Mouse (Mus musculus): ENCODE measurements around the gene Tmem121.
"Not testable (repeated sequence)": the region's sequence is repeated elsewhere in the genome, so short reads cannot be mapped to it uniquely, and the experiment has no call there.

The Tmem121 gene

DNA sequence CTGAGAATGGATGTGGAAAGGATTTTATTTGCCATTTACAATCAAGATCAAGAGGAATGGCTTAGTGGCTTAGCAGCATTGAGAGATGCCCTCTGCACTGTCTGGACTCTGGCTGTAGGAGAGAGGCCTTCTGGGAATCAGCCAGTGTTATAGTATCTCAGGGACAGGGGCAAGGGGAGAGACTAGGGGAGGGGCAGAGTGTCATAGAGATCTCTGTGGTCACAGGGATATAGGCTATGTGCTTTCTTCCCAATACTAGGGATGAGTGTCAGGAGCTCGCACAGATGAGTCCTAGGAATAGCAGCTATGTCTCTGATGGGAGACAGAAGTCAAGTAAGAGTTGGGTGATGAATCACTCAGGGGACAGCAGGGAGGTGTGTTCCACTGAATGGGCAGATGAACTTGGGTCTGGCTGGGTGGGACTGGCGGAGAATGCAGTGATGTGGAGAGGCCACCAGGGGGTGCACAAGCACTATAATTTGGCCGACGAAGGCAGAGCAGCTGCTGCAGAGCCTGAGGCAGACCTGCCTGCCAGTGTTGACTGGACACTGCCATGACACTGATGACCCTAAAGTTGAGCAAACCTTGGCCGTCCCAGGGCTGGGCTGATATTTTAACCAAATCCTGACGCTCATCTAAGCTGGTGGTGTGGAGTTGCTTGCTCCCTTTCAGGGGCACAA, 30.1 kb downstream of the Tmem121 start:
- DNase-seq (ENCODE audit: extremely low read depth, insufficient read length, low spot score): peak; percentile 55

DNA sequence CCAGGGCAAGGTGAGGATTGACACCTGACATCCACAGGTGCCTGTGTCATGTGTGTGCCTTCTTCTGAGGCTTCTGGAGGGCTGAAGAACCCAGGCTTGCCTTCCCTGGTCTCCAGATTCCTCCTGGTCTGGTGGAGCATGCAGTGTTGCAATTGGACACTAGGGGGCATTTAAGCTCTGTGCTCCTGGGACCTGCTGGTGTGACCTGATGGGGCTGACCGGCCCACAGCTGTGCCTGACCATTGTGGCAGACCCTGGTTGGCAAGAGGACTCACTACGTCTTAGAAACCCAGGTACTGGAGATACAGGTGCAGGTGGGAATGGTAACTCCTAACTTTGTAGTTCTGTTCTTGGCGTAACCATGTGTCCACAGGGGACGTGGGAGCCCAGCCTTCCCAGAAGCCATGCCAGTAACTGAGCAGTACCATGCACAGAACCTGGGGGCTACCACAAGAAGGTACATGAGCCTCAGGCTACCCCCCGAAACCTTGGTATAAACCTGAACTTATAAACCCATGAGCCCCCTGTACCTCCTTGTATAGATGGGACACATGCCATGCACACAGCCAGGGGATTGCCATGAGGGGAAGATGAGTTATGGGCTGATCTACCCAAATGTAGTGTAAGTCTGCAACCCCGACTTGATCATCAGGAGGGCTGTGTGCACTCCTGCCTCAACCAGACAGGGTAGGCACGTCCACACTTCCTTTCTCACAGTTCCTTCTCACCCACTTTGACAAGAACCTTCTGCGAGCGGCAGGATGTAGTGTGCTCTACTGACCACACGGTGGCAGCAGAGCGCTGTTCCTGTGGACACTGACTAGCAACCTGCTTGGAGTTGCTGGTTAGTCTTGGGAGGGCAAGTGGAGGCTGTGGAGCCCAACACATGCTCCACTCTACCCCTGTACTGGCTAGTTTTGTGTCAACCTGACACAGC, 31.8 kb downstream of the Tmem121 start:
- peak; percentile 41 for DNase-seq (ENCODE audit: extremely low read depth, insufficient read length, low spot score)

DNA sequence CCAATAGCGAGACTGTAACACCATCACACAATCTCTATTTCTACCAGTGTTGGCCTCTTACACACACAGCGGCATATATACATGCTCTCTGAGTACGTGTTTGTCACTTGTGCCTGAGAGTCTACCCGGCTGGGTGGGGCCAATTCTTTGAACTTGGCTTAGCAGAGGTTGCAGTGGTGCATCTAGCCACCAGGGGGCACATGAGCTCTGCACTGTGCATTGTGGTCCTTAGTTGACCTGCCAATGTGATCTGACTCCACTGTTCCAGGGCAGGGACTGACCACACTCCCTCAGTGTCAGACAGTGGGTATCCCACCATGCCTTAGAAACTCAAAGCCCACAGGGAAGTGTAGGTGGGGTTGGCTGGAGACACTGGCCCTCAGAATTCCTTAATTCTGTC, 34.1 kb downstream of the Tmem121 start:
- no peak for DNase-seq (ENCODE audit: extremely low read depth, insufficient read length, low spot score)

DNA sequence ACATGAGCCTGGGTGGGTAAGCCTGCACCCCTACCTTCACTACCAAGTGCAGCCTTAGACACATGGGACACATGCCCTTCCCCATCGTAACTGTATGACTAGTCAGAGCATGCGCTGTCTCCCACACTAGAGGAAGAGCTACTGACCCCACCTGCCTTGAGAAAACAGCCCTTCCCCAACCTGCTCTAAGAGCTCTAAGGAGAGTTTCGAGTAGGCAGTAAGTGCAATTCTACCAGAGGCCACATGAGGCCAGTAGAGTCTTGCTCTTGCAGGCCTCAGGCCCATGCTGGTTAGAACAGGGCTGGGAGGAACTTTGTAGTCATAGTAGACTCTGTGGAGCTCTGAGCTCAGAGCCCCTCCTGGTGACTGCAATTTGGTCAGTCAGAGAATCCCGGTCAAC, 34.7 kb downstream of the Tmem121 start:
- DNase-seq (ENCODE audit: extremely low read depth, insufficient read length, low spot score): peak; percentile 34

DNA sequence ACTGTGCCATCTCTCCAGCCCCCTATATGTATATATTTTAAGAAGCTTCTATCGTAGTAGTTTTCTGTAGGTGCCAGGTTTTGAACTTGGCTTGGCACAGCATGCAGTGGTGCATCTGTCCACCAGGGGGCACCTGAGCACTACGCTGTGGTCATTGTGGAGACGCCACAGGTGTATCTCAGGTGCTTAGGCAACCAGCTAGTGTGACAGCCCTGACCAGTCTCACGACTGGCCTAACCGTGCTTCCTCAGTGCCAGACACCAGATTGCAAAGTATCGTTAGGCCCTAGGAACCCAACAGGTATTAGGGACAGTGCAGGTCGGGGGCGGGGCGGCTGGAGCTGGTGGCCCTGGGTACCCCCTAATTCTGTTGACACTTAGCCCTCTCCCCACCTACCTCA, 35.6 kb downstream of the Tmem121 start:
- DNase-seq (ENCODE audit: extremely low read depth, insufficient read length, low spot score): no peak

DNA sequence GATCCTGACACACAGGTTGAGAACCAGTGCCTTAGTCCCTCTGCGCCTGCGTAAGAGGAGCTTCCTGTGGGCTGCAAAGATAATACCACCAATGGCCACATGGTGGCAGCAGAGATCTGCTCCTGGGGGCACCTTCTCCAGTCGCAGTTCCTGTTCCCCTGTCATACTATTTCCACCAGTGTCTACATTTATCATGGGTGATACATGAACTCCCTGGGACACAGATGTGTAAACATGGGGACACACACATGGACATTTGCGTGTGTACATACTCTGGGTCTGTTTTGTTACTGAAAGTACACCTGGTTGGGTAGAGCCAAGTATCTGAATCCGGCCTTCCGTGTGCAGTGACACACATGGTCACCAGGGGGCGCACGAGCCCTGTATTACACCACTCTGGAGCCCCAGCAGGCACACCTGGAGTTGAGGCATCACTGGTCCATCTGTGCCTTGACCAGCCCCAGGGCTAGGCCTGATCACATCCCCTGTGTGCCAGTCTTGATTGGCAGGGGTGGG, 36.4 kb downstream of the Tmem121 start:
- DNase-seq (ENCODE audit: extremely low read depth, insufficient read length, low spot score): peak; percentile 53

DNA sequence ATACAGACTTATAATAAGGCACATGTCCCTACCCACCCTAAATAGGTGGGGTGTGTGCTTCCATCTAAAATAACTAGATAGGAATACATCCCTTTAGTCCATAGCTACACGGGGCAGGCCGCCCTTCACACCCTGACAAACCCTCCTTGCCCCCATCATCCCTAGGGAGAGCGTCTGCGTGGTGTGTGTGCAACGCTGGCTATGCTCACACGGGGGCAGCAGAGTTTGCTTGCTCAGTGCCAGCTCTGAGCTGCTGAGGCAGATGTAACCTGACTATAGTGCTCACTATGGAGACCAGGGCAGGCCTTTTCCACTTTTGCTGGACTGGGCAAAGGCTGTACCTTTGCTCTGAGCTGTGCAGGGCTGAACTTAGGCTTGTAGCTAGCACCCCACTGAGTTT, 37.0 kb downstream of the Tmem121 start:
- peak; percentile 34 for DNase-seq (ENCODE audit: extremely low read depth, insufficient read length, low spot score)

DNA sequence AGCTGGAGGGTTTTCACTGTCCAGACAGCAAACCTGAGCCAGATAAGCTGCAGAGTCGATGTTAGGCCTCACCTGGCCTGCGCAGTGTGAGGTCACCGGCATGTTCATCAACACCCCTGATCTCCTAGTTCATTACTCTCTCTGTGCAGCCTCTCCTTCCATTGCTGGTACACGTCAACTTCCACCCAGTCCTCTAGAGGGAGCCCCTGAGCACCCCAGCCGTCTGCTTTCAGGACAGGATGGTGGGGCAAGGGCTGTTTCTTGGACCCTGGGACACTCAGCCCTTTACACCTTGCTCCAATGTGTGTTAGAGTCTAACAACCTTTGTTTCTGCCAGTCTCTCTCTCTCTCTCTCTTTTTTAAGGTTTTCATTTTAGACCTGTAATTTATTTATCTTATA, 38.5 kb downstream of the Tmem121 start:
- no peak for DNase-seq (ENCODE audit: extremely low read depth, insufficient read length, low spot score)

DNA sequence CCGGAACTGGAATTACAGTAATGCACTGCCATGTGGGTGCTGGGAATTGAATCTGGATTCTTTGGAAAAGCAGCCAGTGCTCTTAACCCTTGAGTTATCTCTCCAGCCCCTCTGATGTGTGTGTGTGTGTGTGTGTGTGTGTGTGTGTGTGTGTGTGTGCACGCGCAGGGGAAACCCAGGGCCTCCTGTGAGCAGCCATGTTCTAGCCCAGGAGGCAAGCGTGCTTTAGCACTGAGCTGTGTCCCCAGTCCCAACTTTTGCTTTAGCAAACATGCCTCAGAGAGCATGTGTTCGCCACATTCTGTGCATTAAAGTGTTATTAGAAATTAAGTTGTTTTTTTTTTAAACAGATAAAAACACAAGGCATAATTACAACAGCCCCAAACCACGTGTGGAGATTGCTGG, 39.0 kb downstream of the Tmem121 start:
- DNase-seq (ENCODE audit: extremely low read depth, insufficient read length, low spot score): no peak

DNA sequence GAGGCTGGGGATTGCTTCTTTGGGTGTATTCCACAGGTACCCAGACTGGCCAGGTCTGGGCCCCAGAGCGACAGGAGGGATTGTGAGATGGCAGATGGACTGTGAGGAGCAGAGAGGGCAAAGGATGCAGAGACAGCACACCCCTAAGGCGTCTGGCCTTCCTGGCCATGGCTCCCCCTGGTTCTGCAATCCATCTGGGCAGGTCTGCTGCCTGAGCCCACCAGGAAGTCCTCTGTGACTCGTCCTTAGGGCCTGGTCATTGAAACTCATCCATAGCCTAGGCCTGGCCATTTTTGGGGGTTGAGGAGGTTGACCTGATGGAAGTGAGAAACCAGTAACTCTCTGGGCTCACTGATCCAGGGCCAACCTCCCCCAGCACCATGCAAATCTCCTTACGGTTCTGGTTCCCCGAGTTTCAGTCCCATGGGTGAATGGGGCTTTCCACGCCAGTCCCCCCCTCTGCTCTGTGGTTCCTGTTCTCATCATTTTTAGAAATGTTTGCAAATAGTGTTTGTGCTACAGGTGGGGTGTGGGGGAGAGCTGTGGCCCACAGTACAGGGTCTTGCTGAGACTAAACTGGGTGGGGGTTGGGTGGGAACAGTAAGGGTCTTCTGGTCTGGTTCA, 42.4 kb downstream of the Tmem121 start:
- DNase-seq (ENCODE audit: extremely low read depth, insufficient read length, low spot score): no peak

DNA sequence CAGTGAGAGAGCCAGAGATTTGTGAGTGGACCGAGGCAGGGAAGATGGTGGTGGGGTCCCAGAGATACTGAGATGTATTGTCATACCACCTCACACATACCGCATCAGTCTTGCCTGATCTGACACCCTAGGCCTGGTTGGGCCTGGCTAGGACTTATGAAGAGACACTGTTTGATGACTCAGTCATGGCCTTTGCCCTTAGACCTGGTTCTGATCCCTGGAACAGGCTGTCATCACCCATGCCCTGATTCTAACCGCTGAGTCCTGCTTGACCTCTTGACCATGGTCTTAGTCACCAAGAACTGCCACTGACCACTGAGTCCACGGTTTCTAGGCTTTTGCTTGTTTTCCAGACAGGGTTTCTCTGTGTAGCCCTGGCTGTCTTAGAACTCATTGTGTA, 45.0 kb downstream of the Tmem121 start:
- no peak for DNase-seq (ENCODE audit: extremely low read depth, insufficient read length, low spot score)

DNA sequence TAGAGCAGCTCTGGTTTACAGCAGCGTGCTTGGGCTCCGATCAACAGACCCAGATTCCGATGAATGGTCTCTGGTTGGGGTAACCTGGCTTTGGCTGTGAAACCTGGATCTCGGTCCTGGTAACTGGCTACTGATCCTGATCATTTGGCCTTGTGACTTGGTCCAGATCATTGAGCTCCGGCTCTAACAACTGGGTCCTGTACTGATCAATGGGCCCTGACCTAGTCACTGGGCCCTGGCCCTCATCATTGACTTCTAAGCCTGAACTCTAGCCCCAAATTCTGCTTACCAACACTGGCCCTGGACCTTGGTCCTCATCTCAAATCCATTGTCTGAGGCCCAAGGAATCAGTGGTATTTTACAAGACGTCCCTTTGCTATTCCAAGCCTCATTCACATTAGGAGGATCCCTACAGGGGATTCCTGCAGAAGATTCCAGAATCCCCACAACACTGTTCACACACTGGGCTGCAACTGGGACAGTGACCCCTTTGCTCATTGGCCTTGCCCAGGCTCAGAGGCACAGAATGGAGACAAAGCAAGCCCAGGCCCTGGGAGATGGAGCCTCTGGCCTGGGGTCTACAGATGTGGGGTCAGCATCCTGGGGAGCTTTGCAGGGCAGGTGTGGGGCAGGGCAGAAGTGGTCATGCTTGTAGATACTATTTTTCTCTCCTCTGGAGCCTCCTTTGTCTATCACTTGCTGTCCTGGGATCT, 46.0 kb downstream of the Tmem121 start:
- DNase-seq (ENCODE audit: extremely low read depth, insufficient read length, low spot score): not testable (repeated sequence)

DNA sequence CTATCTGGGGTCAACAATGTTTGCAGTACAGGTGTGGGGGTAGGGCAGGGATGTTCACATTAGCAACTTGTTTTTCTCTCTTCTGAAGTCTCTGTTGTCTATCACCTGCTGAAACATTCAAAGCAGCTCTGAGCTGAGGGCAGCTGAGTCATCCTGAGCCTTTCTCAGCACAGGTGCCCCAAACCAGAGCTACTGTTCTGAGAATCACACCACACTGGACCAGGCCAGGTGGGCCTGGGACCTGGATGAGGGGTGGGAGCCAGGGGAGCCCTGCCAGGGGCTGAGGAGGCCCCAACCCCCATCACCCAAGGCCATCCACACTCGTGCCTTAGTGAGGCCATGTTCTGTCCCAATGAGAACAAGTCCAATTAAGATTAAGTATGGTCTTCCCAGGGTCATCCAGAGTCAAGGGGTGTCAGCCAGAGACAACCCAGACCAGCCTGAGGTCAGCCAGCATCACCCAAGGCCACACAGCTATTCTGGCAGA, 46.6 kb downstream of the Tmem121 start:
- not testable (repeated sequence) for DNase-seq (ENCODE audit: extremely low read depth, insufficient read length, low spot score)
